Mouse (Mus musculus): Measurements from ENCODE around the gene Serpina3n. TPM values are rescaled to one million over a fixed set of nuclear protein-coding genes. Genes with fewer than 3 reads are reported as not detected.
A peak's percentile ranks its signal among the peaks of the same experiment; 100 is the strongest.
"Not testable (repeated sequence)": the region's sequence is repeated elsewhere in the genome, so short reads cannot be mapped to it uniquely, and the experiment has no call there.

The Serpina3n gene
- 10 to 100 TPM in 2 of 4 experiments, 1 to 10 TPM in 2; 6.0 to 42.3 (median 14.6) TPM for total RNA-seq (2022)

DNA sequence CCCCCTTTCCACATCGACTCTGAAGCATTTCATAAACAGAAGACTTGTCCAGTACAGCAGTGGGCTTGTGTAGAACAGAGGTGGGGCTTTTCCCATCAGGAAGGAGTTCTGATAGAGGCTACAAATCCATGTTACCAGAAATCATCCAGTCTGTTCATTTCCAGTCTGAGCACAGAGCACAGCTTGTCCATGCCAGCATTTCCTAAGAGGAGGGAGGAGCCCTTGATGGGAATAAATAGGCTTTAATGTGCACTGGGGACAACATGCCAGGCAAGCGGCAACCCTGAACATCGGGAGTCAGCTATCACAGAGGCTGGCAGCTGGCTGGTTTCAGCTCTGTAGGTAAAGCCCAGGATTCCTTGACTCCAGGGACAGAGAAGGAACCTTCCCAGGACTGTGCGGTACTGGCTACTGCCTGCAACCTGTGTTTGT is at the start of gene Serpina3n:
Gene Serpina3n, plus strand, starts transcription at position 276 of the 432 bp plus-strand sequence.
- no peak for DNase-seq

DNA sequence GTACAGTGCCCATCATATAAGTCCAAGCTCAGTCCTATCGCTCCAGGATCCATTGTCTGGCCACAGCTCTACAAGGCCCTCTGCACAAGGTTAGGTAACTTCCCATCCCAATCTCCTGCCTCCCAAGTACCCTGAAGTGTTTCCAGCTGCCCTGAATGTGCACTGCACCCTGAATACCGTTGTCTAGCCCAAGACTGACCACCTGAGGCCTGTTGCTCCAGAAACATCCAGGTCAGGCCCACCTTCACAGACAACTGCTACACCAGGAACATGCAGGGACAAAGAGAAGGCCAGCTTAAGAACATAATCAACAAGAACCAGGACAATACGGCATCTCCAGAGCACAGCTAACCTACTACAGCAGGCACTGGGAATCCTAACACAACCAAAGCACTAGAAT is 36.5 kb upstream of the Serpina3n start:
- DNase-seq = no peak

DNA sequence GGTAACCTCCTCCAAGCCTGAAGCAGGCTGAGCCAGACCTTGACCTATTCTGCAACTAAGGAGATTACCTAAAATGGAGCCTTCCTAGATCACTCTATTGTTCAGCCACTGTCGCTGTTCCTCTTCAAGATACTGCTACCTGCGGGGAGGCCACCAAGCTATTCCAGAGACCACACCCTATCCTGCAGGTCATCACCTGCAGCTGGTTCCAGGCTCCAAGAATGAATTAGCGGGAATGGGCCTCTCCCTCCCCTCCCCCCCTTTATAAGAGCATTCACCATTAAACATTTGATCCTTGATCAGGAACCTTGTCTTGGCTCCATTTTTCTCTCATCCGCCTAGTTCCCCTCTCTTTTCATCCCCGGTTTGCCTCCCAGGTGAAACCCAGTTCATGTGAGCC is 29.4 kb upstream of the Serpina3n start:
- not testable (repeated sequence) for DNase-seq

- DNase-seq = not testable (repeated sequence)
Observed at GRCm38 (mm10) chr12:104378351-104378750, 28.2 kb upstream of the Serpina3n start.

DNA sequence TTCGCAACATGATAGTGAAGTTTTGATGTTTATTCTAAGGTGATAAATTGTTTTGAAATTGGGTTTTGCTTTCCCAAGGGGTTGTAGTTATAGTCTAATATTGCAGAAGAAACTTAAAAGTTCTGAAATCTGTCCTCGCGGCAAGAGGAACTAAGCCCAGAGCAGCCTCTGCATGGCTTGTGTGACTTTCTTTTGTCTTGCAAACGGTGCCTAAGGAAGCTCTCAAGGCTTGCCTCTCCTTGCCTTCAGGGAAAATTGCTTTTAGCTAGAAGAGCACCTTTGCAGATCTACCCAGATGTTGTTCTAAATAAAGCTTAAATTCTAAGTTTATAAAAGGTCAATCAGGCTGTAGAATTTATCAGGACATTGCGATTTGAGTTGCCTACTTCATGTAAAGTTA is 27.7 kb upstream of the Serpina3n start:
- not testable (repeated sequence) for DNase-seq

GRCm38 (mm10) chr12:104379856-104380255 is 26.7 kb upstream of the Serpina3n start:
- no peak for DNase-seq

DNA sequence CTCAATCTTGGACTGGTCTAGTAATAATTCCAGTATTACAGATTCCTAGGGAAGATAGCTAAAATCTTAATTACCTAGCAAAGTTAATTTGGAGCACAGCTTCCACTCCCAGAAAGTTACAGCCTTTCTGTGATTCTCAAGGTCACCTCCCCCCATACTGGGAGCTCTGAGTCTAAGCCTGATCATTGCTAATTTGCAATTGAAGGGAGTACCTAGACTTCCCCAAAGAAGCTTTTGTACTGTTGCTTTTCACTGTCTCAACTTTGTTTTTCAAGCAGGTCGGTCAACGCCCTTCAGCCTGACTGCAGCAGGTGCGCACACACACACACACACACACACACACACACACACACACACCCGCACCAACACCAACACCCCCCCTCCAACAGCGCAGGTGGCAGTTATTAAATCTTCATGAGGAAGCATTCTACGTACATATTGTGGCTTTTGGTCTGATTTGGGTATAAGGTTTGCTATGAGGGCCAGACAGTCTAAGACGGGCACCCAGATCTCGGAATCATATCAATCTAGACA is 25.4 kb upstream of the Serpina3n start:
- DNase-seq = not testable (repeated sequence)

DNA sequence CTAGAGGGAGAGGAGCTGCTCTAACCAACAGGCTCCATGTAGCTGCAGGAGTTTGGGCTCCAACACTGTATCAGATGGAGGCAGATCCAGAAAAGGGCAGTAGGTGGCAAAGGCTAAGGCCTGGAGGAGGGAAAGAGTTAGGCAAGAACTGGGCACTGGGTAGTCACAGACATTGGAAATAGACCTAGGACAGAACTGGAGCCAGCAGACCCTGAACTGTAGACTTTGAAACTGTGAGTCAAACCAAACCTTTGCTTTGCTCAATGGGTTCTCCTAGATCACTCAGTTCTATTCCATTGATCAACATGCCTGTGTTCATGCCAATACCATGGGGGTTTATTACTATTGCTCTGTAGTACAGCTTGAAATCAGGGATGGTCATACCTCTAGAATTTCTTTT is 20.5 kb upstream of the Serpina3n start:
- not testable (repeated sequence) for DNase-seq

- not testable (repeated sequence) for DNase-seq
Observed at GRCm38 (mm10) chr12:104386878-104387277, 19.7 kb upstream of the Serpina3n start.

DNA sequence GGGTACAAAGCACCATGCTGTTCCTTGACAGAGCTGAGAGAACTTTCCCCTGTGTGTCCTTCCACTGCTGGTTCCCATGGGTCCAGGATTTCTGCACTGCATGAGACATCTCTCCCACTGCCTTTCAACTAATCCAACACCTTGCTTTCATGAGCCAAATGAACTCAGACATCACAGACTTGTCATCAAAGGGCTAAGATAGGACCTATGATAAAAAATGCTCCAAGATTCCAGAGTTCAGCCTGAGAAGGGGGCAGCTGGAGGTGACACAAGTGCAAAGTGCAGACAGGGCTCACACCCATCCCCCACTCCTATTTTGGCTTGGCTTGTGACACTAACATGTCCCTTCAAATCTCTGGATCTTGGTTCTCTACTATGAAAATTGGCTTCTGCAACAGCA is 18.1 kb upstream of the Serpina3n start:
- DNase-seq = no peak

GRCm38 (mm10) chr12:104391057-104391456 is 15.5 kb upstream of the Serpina3n start:
- DNase-seq = not testable (repeated sequence)

DNA sequence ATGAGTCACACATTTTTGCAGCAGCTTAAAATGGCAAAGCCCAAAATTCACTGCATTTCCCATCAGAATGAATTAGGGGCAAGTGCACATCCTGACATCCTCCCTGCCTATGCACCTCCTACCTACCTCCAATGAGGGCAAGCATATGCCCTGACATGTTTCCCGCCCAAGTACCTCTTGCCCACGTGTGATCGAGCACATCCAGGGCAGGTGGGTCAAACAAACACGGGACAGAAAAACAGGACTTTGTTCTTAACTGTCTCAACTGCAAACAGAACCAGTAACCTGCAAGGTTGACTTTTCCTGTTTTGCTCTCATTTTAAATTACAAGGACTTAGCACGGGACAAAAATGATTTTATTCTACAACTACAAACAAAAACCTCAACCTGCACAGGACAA is 2.6 kb upstream of the Serpina3n start:
- DNase-seq = no peak

- no peak for DNase-seq
Observed at GRCm38 (mm10) chr12:104412507-104412906, 6.0 kb downstream of the Serpina3n start.

GRCm38 (mm10) chr12:104414576-104414975 is 8.0 kb downstream of the Serpina3n start:
- no peak for DNase-seq

GRCm38 (mm10) chr12:104415625-104416315 is 9.2 kb downstream of the Serpina3n start:
- DNase-seq = peak; percentile 46

- peak; percentile 46 for DNase-seq
Observed at GRCm38 (mm10) chr12:104418340-104419135, 12.0 kb downstream of the Serpina3n start.

GRCm38 (mm10) chr12:104419136-104419462 is 12.6 kb downstream of the Serpina3n start:
- DNase-seq = no peak

DNA sequence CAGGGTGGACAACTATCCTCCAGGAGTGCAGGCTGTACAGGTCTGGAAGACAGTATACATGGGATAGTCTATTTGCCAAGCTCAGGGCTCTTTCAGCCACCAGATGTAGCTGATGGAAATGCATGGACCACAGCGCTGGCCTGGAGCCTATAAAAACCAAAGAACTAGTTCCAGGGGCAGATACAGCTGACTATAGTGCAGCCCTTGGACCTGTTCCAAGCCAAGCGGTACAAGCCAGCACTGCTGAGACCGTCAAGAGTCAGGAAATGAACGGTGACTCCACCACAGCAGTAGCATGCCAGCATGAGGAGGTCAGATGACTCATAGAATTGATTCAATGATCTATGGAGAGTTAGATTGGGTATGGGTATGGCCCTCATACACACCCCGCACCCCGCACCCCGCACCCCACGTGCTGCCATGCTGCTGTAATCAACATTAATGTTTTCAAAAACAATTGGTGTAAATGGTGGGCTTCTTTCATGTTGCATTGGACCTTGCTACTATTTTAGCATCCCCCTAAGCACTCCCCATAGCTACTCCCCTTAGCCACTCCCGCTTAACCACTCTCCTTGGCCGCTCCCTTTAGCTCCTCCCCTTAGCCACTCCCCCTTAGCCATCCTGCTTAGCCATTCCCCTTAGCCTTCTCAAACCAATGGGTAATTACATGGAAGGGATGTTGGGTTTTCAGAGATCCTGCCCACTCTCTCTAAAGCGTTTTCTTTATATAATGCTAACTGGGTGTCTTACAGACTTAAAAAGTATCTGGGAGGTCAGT is 16.3 kb downstream of the Serpina3n start:
- peak; percentile 19 for DNase-seq

GRCm38 (mm10) chr12:104425591-104425990 is 19.1 kb downstream of the Serpina3n start:
- DNase-seq = no peak

- no peak for DNase-seq
Observed at GRCm38 (mm10) chr12:104426915-104427314, 20.4 kb downstream of the Serpina3n start.

DNA sequence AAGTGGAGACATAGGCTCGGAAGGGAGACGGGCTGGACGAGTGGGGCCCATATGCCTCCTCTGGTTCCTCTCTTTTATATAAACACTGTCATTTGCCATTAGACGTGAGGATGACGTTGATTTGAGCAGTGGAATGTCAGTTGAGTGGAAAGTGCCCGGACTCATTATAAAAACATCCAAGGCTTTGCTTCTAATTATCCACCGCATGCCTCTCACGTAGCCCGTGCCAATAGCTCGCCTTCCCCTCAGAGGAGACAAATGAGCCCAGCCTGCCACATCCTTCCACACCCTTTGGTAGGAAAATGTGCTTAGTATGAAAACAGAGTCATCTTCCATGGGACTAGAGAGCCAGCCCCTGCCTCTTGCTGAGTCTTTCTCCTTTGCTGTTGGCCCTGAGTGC is 24.8 kb downstream of the Serpina3n start:
- DNase-seq = no peak

DNA sequence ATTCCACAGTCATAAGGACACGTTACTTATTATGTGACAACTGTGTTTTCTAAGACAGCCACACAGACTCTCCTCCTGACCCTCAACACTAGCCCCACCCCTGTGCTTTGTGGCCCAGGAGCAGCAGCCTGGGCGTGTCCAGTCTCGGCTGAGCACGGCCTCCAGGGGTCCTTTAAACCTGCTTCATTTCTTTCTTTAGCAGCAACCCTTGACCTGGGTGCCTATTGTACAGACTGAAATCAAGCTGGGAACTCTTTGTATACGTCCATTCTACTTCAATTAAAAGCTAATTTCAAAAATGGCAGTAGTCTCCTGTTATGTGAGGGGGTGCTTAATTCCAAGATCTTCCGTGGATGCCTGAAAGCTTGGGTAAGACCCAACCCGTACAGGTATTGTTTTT is 26.7 kb downstream of the Serpina3n start:
- no peak for DNase-seq

Data from adrenal gland, adult 8-10 months (tissue).